Mouse (Mus musculus) layer of hippocampus, adult 6 months (tissue): ENCODE results near the gene Ccdc180. TPM values are rescaled to one million over a fixed set of nuclear protein-coding genes. Genes with fewer than 3 reads are reported as not detected.

Experiments
- long read RNA-seq, 2 experiments: library from polyadenylated mRNA; unstranded; transcript quantifications; one replicate each; pipeline ENCODE4 v2.0.0; 2019 to 2020
- polyA plus RNA-seq: library from polyadenylated mRNA; unstranded; fragments of <200 nt; fragmentation: Nextera tagmentation; gene quantifications from 2 replicates; pipeline ENCODE4 v1.2.3, GENCODE M21; 2021

The Ccdc180 gene
- 0.39 and 0.87 TPM in 2 replicates for polyA plus RNA-seq
- long read RNA-seq, experiment 1, partial matches to known transcripts = 2 of 3 reads
- long read RNA-seq, experiment 1, other reads (novel, unspliced or antisense) = 1 of 3 reads
- long read RNA-seq, experiment 2, partial matches to known transcripts = 1 of 1 reads
- long read RNA-seq, experiment 2, other reads (novel, unspliced or antisense) = 0 of 1 reads

DNA sequence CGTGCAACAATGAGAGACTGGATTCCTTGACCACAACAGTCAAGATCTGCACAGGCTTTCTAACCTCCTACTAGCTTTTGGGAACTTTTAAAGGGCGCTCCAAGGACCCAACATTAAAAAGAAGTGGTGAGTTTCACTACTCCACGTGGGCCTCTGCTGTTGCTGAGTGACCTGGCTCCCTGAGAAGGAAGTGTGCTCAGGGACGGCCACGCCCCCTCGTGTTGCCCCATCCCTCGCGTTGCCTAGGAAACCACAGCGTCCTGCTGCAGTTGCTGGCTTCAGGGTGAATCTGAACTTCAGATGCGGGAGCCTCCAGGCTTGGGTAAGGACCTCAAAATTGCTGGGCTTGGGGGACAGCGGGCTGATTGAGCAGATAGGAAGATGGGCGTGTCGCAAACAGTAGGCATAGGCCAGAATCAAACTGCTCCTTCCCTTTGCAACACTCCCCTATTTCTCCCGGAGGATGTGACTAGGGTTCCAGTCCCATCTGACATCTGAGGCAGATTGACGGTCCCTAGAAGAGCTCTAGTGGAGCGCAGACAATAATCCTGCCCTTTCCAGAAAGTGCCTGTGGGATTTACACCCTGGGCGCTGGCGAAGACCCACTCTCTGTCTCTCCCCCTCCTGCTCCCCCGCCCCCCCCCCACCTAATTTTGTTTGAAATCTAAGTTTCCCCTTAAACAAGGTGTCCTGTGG is at the start of gene Ccdc180:
Gene Ccdc180, plus strand, starts transcription at position 238 of the 696 bp plus-strand sequence.

DNA sequence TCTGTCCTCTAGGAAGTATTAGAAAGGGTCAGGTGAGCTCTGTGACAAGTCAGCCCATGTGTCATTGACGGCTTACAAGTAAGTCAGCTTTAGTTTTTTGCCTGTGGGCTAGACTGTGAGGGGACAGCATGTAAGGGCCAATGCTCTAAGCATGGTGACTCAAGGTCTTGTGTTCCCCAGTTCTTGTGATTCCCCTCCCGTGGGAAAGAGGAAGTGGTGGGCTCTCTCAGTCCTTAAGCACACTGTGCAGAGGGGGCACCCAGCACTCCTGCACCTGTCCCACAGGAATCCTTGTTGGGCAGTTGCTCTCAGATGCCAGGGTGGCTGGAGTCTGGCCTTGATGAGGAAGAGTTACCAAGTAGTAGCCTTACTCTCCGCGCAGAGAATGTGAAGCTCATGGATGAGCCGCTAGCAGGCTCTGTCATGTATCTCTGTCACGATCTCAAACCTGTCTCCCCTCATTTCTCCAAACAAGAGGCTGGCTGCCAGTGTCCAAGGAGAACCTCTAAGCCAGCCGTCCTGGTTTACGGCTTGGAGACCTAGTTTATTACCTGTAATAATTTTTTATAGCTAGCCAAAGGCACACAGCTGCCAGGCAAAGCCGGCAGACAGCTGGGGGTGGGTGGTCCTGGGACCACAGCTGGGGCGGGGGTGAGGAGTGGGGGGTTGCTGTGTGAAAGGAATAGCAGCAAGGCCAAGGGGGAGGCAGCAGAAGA is 41.8 kb upstream of the Ccdc180 start, which contains the start of gene Stra6l:
Gene Stra6l, plus strand, starts transcription at position 556 of the 716 bp plus-strand sequence.

DNA sequence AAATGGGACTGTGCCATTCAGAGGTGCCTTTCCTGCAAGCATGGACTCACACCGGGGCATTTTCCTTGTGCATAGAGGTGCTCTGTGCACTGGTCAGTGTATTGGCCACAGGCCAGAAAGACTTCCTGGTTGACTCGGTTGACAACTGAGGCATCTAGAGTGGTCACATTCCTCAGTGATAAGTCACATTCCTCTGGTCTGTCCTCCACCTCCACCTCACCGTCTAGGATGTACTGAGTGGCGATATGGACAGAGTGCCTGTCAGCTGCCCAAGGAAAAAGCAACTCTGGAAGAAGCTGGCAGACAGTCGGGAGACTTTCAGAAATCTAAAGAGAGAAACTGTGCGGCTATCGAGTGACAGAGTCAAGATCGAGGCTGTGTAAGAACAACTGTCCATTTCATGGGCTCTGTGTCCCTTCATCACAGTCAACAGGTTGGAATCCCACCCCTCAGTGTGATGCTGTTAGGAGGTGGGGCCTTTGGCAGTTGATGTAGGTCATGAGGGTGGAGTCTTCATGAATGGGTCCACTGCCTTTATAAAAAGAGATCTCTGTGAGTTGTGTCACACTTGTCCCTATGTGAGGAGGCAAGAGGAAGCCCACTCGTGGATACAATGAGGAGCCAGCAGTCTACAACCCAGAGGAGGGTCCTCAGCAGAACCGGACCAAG is 74.8 kb downstream of the Ccdc180 start, which contains the start of gene Tdrd7:
Gene Tdrd7, plus strand, starts transcription at position 564 of the 669 bp plus-strand sequence.

Other genes with a start within 250 kb of the Ccdc180 start
- 8.6 and 9.8 TPM in 2 replicates for gene Aldh1b1, start 91.3 kb upstream of the Ccdc180 start, polyA plus RNA-seq
- 1.0 and 1.4 TPM in 2 replicates for gene Igfbpl1, start 63.4 kb upstream of the Ccdc180 start, polyA plus RNA-seq
- gene Stra6l, start 41.6 kb upstream of the Ccdc180 start, polyA plus RNA-seq = 0.06 TPM in 1 of 2 replicates, not detected in the other
- gene Tdrd7, start 75.0 kb downstream of the Ccdc180 start, polyA plus RNA-seq = 12.2 and 14.7 TPM in 2 replicates
- gene Tmod1, start 148.6 kb downstream of the Ccdc180 start, polyA plus RNA-seq = 18.5 and 19.3 TPM in 2 replicates
- 26.5 and 30.6 TPM in 2 replicates for gene Ncbp1, start 248.3 kb downstream of the Ccdc180 start, polyA plus RNA-seq
- 7.3 and 7.9 TPM in 2 replicates for gene Tstd2, start 248.4 kb downstream of the Ccdc180 start, polyA plus RNA-seq